Mouse (Mus musculus) spleen, adult 2 months (tissue): ENCODE measurements around the gene Samd4b.

Experiments used
- CTCF ChIP-seq: fragments of 200-500 bp; IDR thresholded peaks from 2 replicates; pipeline ENCODE4 v1.5.1; 2011; ENCODE audit warnings: mild to moderate bottlenecking, inconsistent platforms; ENCODE audit not compliant: insufficient read depth, insufficient read length, insufficient replicate concordance; ENCODE audit errors: extremely low read depth
- POLR2A ChIP-seq: fragments of 200-500 bp; IDR thresholded peaks from 2 replicates; pipeline ENCODE4 v1.6.1; 2011; ENCODE audit warnings: low read depth, low read length, inconsistent platforms

GRCm38 (mm10) chr7:28634128-28634527 lies 36.2 kb upstream of the Samd4b start:
- TF ChIP-seq POLR2A, result no peak
- TF ChIP-seq CTCF, result no peak
